18 mouse cellular contexts compared by ENCODE assay signal in the genomic region with DNA sequence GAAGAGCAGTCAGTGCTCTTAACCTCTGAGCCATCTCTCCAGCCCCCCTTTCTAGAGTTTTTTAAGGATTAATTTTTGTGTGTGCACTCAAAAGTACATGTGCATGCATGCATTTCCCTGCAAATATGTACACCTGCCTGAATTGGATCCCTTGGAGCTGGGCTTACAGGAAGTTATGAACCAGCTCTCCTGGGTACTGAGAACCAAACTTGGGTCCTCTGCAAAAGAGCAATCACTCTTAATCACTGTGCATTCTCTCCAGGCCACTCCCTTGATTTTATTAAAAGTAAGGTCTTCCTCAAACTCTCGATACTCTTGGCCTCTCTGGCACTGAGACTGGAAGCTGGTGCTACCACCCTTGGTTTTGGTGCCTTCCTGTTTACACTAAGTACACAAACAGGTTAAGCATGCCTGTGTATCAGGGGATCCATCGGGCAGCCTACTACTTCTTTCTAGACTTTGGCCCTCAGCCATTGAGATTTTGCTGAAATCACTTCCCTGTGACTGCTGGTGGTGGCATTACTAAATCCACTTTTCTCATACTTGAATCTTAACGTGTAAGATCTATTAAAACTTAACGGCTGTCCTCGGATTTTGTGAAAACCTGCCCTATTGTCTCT.
"Had no signal": no experiment of that assay in that cellular context is flagged by ENCODE, and none has a peak within 500 bp of the region (broad histone marks: within the 10 kb centered on the region; RNA-seq: fewer than 3 reads in every experiment).

No protein-coding gene starts in this region.

- H3K27me3 ChIP-seq: hindbrain, embryonic 15.5 days; kidney, embryonic 15.5 days; limb, embryonic 12.5 days; liver, embryonic 13.5 days; lung, embryonic 15.5 days; megakaryocyte, embryonic 14.5 days; midbrain, embryonic 13.5 days had no signal

- H3K27ac ChIP-seq: hindbrain, embryonic 15.5 days; kidney, embryonic 15.5 days; layer of hippocampus, adult 2 months; left cerebral cortex, adult 2 months; limb, embryonic 12.5 days; liver, embryonic 13.5 days; lung, embryonic 15.5 days; macrophage; midbrain, embryonic 13.5 days had no signal

- H3K4me2 ChIP-seq: hindbrain, embryonic 15.5 days; kidney, embryonic 15.5 days; limb, embryonic 12.5 days; liver, embryonic 13.5 days; lung, embryonic 15.5 days; midbrain, embryonic 13.5 days had no signal

- H3K4me3 ChIP-seq: hindbrain, embryonic 15.5 days; kidney, embryonic 15.5 days; layer of hippocampus, adult 2 months; left cerebral cortex, adult 2 months; limb, embryonic 12.5 days; liver, embryonic 13.5 days; lung, embryonic 15.5 days; megakaryocyte, embryonic 14.5 days; midbrain, embryonic 13.5 days had no signal

- H3K9ac ChIP-seq: hindbrain, embryonic 15.5 days; kidney, embryonic 15.5 days; limb, embryonic 12.5 days; liver, embryonic 13.5 days; liver, postnatal 0 days; lung, embryonic 15.5 days; midbrain, embryonic 13.5 days had no signal

- H3K9me3 ChIP-seq: hindbrain, embryonic 15.5 days; kidney, embryonic 15.5 days; limb, embryonic 12.5 days; liver, embryonic 13.5 days; lung, embryonic 15.5 days; megakaryocyte, embryonic 14.5 days; midbrain, embryonic 13.5 days had no signal

- ATAC-seq: liver, postnatal 0 days; midbrain, embryonic 13.5 days had no signal

- DNase-seq: kidney, adult 2 months; kidney, postnatal 36 days; liver; liver, embryonic 13.5 days; liver, postnatal 0 days; lung, postnatal 14 days; right cerebral cortex, postnatal 14 days; thymus, adult 18-20 months; thymus, postnatal 14 days had no signal
